Mouse (Mus musculus): ENCODE results near the gene Scd2.
"Not testable (repeated sequence)": the region's sequence is repeated elsewhere in the genome, so short reads cannot be mapped to it uniquely, and the experiment has no call there.

Scd2 gene

GRCm38 (mm10) chr19:44273711-44274110 lies 19.8 kb upstream of the Scd2 start:
- no peak for DNase-seq (ENCODE audit: low spot score)

GRCm38 (mm10) chr19:44274452-44274851 lies 19.0 kb upstream of the Scd2 start:
- no peak for DNase-seq (ENCODE audit: low spot score)

- DNase-seq (ENCODE audit: low spot score): no peak
Observed at GRCm38 (mm10) chr19:44275418-44275817, 18.1 kb upstream of the Scd2 start.

GRCm38 (mm10) chr19:44276861-44277260 lies 16.6 kb upstream of the Scd2 start:
- DNase-seq (ENCODE audit: low spot score): no peak

GRCm38 (mm10) chr19:44277931-44278330 lies 15.5 kb upstream of the Scd2 start:
- no peak for DNase-seq (ENCODE audit: low spot score)

GRCm38 (mm10) chr19:44280755-44281154 lies 12.7 kb upstream of the Scd2 start:
- DNase-seq (ENCODE audit: low spot score): no peak

- DNase-seq (ENCODE audit: low spot score): not testable (repeated sequence)
Observed at GRCm38 (mm10) chr19:44281825-44282447, 11.5 kb upstream of the Scd2 start.

GRCm38 (mm10) chr19:44282534-44283156 lies 10.8 kb upstream of the Scd2 start:
- no peak for DNase-seq (ENCODE audit: low spot score)

- no peak for DNase-seq (ENCODE audit: low spot score)
Observed at GRCm38 (mm10) chr19:44283157-44284024, 10.1 kb upstream of the Scd2 start.

GRCm38 (mm10) chr19:44284025-44284695 lies 9.3 kb upstream of the Scd2 start:
- DNase-seq (ENCODE audit: low spot score): peak; percentile 71

GRCm38 (mm10) chr19:44284723-44285122 lies 8.8 kb upstream of the Scd2 start:
- no peak for DNase-seq (ENCODE audit: low spot score)

GRCm38 (mm10) chr19:44285554-44285953 lies 7.9 kb upstream of the Scd2 start:
- DNase-seq (ENCODE audit: low spot score): no peak

GRCm38 (mm10) chr19:44286109-44286508 lies 7.4 kb upstream of the Scd2 start:
- DNase-seq (ENCODE audit: low spot score): no peak

GRCm38 (mm10) chr19:44287415-44288110 lies 5.9 kb upstream of the Scd2 start:
- no peak for DNase-seq (ENCODE audit: low spot score)

- DNase-seq (ENCODE audit: low spot score): no peak
Observed at GRCm38 (mm10) chr19:44292083-44292482, 1.4 kb upstream of the Scd2 start.

- DNase-seq (ENCODE audit: low spot score): no peak
Observed at GRCm38 (mm10) chr19:44292483-44292882, 991 bp upstream of the Scd2 start.

GRCm38 (mm10) chr19:44293769-44294551 lies 486 bp downstream of the Scd2 start:
- peak; percentile 72 for DNase-seq (ENCODE audit: low spot score)

GRCm38 (mm10) chr19:44294588-44295041 lies 1.1 kb downstream of the Scd2 start:
- peak; percentile 70 for DNase-seq (ENCODE audit: low spot score)

GRCm38 (mm10) chr19:44295251-44295650 lies 1.8 kb downstream of the Scd2 start:
- no peak for DNase-seq (ENCODE audit: low spot score)

GRCm38 (mm10) chr19:44295741-44296140 lies 2.3 kb downstream of the Scd2 start:
- DNase-seq (ENCODE audit: low spot score): peak; percentile 69

GRCm38 (mm10) chr19:44296186-44296585 lies 2.7 kb downstream of the Scd2 start:
- DNase-seq (ENCODE audit: low spot score): no peak

All from ovary, postnatal 10 days (tissue).